Mouse (Mus musculus): ENCODE results near the gene Lats2.

- TF ChIP-seq POLR2A (IDR thresholded peaks at IDR 0.05; ENCODE audit: low read depth, low read length) (no peak), CTCF (IDR thresholded peaks at IDR 0.05; ENCODE audit: extremely low read depth, insufficient read length, insufficient replicate concordance, low read depth, low read length) (no peak)
Observed at GRCm38 (mm10) chr14:57724473-57724872, 33.7 kb downstream of the Lats2 start.
